Mouse (Mus musculus): ENCODE measurements around the gene Scgb1b7.
"Not testable (repeated sequence)": the region's sequence is repeated elsewhere in the genome, so short reads cannot be mapped to it uniquely, and the experiment has no call there.

The Scgb1b7 gene

GRCm38 (mm10) chr7:31712365-31712764 is at the start of gene Scgb1b7:
TSS of gene Scgb1b7 (plus strand) at chr7:31712665.
- not testable (repeated sequence) for DNase-seq (ENCODE audit: low read depth, low spot score)

GRCm38 (mm10) chr7:31705657-31706056 is 6.8 kb upstream of the Scgb1b7 start, which contains the start of gene Scgb2b7:
TSS of gene Scgb2b7 (minus strand) at chr7:31705757.
- DNase-seq (ENCODE audit: low read depth, low spot score): not testable (repeated sequence)
